Mouse (Mus musculus) midbrain, postnatal 0 days (tissue): ENCODE data around the gene Scd3. TPM values are rescaled to one million over a fixed set of nuclear protein-coding genes. Genes with fewer than 3 reads are reported as not detected.

Experiments
- ATAC-seq: fragments of 200-750 bp; cut with Nextera tagmentation; 2 replicates; pipeline ENCODE4 v1.8.0; 2017; ENCODE audit warnings: moderate number of reproducible peaks, mild to moderate bottlenecking, moderate TSS enrichment, moderate library complexity; ENCODE audit not compliant: low FRiP score
- DNase-seq: peaks from one replicate; pipeline ENCODE4 v3.0.0-alpha.2; 2015; ENCODE audit warnings: low spot score
- H3K27ac ChIP-seq: fragments of 300-500 bp; sonication (generic); 2 replicates; pipeline ENCODE4 v1.5.1; 2014; ENCODE audit warnings: low read depth, mild to moderate bottlenecking, low read length, mixed read lengths
- H3K27me3 ChIP-seq: fragments of 300-500 bp; sonication (generic); 2 replicates; pipeline ENCODE4 v1.6.1; 2014; ENCODE audit warnings: low read length, control low read depth, mixed read lengths; ENCODE audit not compliant: insufficient read depth
- H3K36me3 ChIP-seq: fragments of 300-500 bp; sonication (generic); 2 replicates; pipeline ENCODE4 v1.6.1; 2014; ENCODE audit warnings: low read length, control low read depth, mixed read lengths; ENCODE audit not compliant: insufficient read depth
- H3K4me1 ChIP-seq: fragments of 300-500 bp; sonication (generic); 2 replicates; pipeline ENCODE4 v1.6.1; 2014; ENCODE audit warnings: mild to moderate bottlenecking, control low read depth, antibody characterized with exemption, low read length, mixed read lengths; ENCODE audit not compliant: insufficient read depth
- H3K4me2 ChIP-seq: fragments of 300-500 bp; sonication (generic); 2 replicates; pipeline ENCODE4 v1.6.1; 2014; ENCODE audit warnings: low read depth, mild to moderate bottlenecking, low read length, mixed read lengths; ENCODE audit not compliant: poor library complexity, severe bottlenecking
- H3K4me3 ChIP-seq: fragments of 300-500 bp; sonication (generic); 2 replicates; pipeline ENCODE4 v1.5.1; 2014; ENCODE audit warnings: low read depth, mild to moderate bottlenecking, low read length, moderate library complexity
- H3K9ac ChIP-seq: fragments of 300-500 bp; sonication (generic); replicated peaks from 2 replicates; pipeline ENCODE4 v1.6.1; 2014; ENCODE audit warnings: mild to moderate bottlenecking, low read length, moderate library complexity, mixed read lengths; ENCODE audit not compliant: poor library complexity, severe bottlenecking
- H3K9me3 ChIP-seq: fragments of 300-500 bp; sonication (generic); 2 replicates; pipeline ENCODE4 v1.6.1; 2016; ENCODE audit warnings: low read length, control low read depth
- CTCF ChIP-seq: IDR thresholded peaks from 2 replicates; pipeline ENCODE4 v1.5.1; 2016; ENCODE audit warnings: antibody characterized with exemption, mild to moderate bottlenecking
- WGBS: fragments of 180-500 bp; shearing (Covaris S2); extraction: QIAGEN DNeasy Blood & Tissue Kit; methylation state at CpG from one replicate; pipeline ENCODE4 v1.1.7; 2014; 5-methylcytosine and 5-hydroxymethylcytosine counted together
- polyA plus RNA-seq: library from polyadenylated mRNA; unstranded; fragments of >200 nt; fragmentation: Nextera tagmentation; extraction: Ambion mirVana; gene quantifications from 2 replicates; pipeline ENCODE4 v1.2.1, GENCODE M21; 2015
- total RNA-seq: library from RNA; depleted of rRNA; stranded (reverse); fragments of >200 nt; gene quantifications from 2 replicates; pipeline ENCODE4 v1.2.3, GENCODE M21; 2014; rRNA removed

Scd3 gene
- total and polyA plus RNA-seq, 2 experiments from 2014 or later: 3.9 to 5.9 TPM

DNA sequence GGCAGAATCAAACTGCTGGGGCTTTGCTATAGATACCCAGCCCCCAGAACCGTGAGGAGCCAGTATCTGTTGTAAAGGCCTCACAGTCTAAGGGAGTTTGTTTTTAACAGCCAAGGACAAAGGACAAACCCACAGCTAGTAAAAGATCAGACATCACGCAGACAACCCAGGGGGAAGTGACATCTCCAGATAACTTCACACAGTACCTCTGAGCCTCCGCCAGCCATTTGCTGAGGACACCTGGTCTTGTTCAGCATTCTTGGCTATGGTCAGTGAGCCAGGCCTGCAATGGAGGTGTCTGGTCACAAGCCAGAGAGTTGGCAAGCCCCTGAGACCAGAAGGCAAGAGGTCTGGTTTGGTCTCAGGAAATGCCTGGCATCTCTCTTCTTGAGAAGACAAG is 89.4 kb downstream of the Scd3 start:
- H3K27ac ChIP-seq: peak overlapping the region; percentile 99
- no peak for DNase-seq
- peaks cover 4% of the 10 kb centered on the region; the same call in 1 of the 2 replicates for H3K36me3 ChIP-seq
- 56% methylated on average over 3 of the region's 3 CpGs for WGBS
- TF ChIP-seq CTCF: no peak
- H3K4me1 ChIP-seq: peaks cover 16% of the 10 kb centered on the region
- H3K4me2 ChIP-seq: peak overlapping the region; percentile 100
- H3K9me3 ChIP-seq: no peaks in the 10 kb centered on the region
- ATAC-seq: no peak
- no peak overlapping the region for H3K9ac ChIP-seq
- no peak overlapping the region for H3K4me3 ChIP-seq
- no peaks in the 10 kb centered on the region for H3K27me3 ChIP-seq

DNA sequence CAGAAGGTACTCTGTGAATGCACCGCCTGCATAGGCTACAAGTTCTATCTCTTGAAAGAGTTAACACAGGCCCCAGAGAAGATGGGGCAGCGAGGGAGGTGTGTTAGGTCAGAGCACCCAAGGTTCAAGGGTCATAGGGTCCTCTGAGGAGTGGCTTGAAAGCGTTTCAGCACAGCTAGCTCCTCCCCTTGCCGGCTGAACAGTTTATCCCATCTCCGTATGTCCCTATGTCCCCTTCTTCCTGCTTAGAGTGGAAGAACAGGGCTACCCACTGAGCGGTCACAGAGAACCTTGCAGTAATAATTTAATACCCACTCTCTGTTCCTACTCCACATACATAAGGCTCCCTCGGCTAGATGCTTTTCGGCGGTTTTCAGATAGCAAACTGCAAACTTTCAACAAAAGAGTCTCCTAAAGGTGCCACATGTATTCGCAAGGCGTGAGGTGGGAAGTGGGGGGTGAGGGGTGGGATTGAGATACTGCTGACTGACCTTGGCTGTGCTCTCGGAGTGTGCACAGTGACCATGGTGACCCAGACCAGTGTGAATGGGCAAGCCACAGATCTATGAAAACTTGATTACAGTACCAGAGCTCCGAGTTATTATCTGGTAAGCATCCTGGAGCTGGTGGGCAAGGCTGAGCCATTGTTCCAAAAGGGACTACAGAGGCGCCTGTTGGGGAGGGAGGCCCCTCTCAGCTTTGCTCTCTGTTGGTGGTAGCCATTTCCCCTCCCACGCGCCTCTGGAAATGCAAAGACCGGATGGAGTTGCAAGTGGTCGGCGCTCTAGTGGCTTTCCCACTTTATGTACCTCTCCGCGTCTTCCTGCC is 90.1 kb downstream of the Scd3 start, which contains the start of gene Scd2:
TSS of gene Scd2 (plus strand) at position 734 of the 828 bp plus-strand sequence.
- TF ChIP-seq CTCF: no peak
- Histone ChIP-seq H3K36me3 (peaks cover 7% of the 10 kb centered on the region; the same call in 1 of the 2 replicates), H3K4me3 (peak within 1 kb of the TSS; percentile 92), H3K27ac (peak within 1 kb of the TSS; percentile 99), H3K4me1 (peaks cover 23% of the 10 kb centered on the region), H3K9me3 (no peaks in the 10 kb centered on the region), H3K4me2 (peak within 1 kb of the TSS; percentile 100), H3K27me3 (no peaks in the 10 kb centered on the region), H3K9ac (peak within 1 kb of the TSS; percentile 95)
- DNase-seq (no peak), ATAC-seq (peak; percentile 24)
- WGBS: 4% methylated on average over 21 of the region's 21 CpGs

Other genes with a start within 250 kb of the Scd3 start
- 0.27 TPM in 1 of 2 replicates, not detected in the other for gene Cpn1, start 216.7 kb upstream of the Scd3 start, total RNA-seq
- 0.38 and 0.48 TPM in 2 replicates for gene Cpn1, start 216.7 kb upstream of the Scd3 start, polyA plus RNA-seq
- not detected in 2 replicates for gene Cyp2c23, start 174.1 kb upstream of the Scd3 start, total RNA-seq
- 0.15 TPM in 1 of 2 replicates, not detected in the other for gene Cyp2c23, start 174.1 kb upstream of the Scd3 start, polyA plus RNA-seq
- 9.8 and 11.8 TPM in 2 replicates for gene Erlin1, start 133.5 kb upstream of the Scd3 start, total RNA-seq
- gene Erlin1, start 133.5 kb upstream of the Scd3 start, polyA plus RNA-seq: 15.9 and 16.4 TPM in 2 replicates
- gene Chuk, start 95.8 kb upstream of the Scd3 start, total RNA-seq: 40.7 and 52.4 TPM in 2 replicates
- gene Chuk, start 95.8 kb upstream of the Scd3 start, polyA plus RNA-seq: 31.6 and 34.7 TPM in 2 replicates
- gene Cwf19l1, start 67.4 kb upstream of the Scd3 start, total RNA-seq: 13.4 and 27.0 TPM in 2 replicates
- gene Cwf19l1, start 67.4 kb upstream of the Scd3 start, polyA plus RNA-seq: 27.8 and 30.6 TPM in 2 replicates
- gene Bloc1s2, start 56.8 kb upstream of the Scd3 start, total RNA-seq: 40.4 and 56.7 TPM in 2 replicates
- 200 and 201 TPM in 2 replicates for gene Bloc1s2, start 56.8 kb upstream of the Scd3 start, polyA plus RNA-seq
- 0.27 TPM in 1 of 2 replicates, not detected in the other for gene Pkd2l1, start 10.8 kb upstream of the Scd3 start, total RNA-seq
- gene Pkd2l1, start 10.8 kb upstream of the Scd3 start, polyA plus RNA-seq: 0.06 and 0.07 TPM in 2 replicates
- 905 and 948 TPM in 2 replicates for gene Scd2, start 90.4 kb downstream of the Scd3 start, total RNA-seq
- 224 and 226 TPM in 2 replicates for gene Scd2, start 90.4 kb downstream of the Scd3 start, polyA plus RNA-seq
- 0.33 and 0.44 TPM in 2 replicates for gene Scd4, start 129.8 kb downstream of the Scd3 start, total RNA-seq
- gene Scd4, start 129.8 kb downstream of the Scd3 start, polyA plus RNA-seq: 0.17 TPM in 1 of 2 replicates, not detected in the other
- 38.5 and 42.3 TPM in 2 replicates for gene Scd1, start 204.6 kb downstream of the Scd3 start, total RNA-seq
- gene Scd1, start 204.6 kb downstream of the Scd3 start, polyA plus RNA-seq: 7.1 and 7.5 TPM in 2 replicates